Mouse (Mus musculus) mouse trophoblast stem cell (cell line): ENCODE data around the gene Pfdn2.
"Not testable (repeated sequence)": the region's sequence is repeated elsewhere in the genome, so short reads cannot be mapped to it uniquely, and the experiment has no call there.

ENCODE experiments used
- in situ Hi-C, 2 experiments: fragments of 300-500 bp; cut with MseI, MboI; formaldehyde crosslinking; loops; 2 replicates in 1 of 2; 3 replicates in 1 of 2; pipeline ENCODE4 v1.15.1; 2025

Pfdn2 gene

DNA sequence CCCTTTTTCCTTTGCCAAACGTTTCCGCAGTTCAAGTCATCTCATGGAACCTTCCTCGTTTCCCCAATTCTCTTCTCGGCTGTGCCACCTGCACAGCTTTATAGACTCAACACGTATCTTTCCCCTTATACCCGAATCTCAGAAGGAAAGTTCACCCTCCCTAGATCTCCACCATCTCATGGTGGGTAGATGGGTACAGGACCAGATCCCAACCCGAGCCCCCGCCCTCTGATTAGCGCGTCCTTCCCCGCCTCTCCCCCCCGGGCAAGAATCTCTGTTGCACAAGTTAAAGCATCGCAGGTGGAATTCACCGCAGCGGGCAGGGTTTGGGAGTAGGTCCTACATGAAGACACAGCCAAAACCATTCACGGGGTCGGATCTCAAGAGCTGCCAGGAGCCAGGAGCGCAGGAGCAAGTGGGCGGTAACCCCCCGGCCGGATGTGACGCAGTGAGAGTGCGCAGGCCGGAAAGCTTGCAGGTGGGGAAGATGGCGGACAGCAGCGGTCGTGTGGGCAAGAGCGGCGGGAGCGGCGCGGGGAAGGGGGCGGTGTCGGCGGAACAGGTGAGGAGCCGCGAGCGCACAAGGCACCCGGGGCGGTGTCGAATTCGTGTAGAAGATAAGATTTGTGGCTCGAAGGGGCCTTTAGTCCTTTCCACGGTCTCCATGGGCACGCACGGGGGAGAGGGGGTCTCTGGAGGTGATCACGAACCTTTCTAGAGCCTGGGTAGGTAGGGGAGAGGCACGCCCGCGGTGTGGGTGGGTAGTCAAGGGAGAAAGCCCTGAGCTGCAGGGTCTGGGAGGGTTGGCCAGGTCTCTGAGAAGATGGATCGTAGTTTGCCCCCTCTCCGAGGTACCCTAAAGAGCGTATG is at the start of gene Pfdn2, which contains the start of gene Nit1:
Gene Pfdn2, plus strand, starts transcription at position 446 of the 870 bp plus-strand sequence.
Gene Nit1, minus strand, starts transcription at position 422 of the 870 bp plus-strand sequence.
- in situ Hi-C loops, result no loop called here

DNA sequence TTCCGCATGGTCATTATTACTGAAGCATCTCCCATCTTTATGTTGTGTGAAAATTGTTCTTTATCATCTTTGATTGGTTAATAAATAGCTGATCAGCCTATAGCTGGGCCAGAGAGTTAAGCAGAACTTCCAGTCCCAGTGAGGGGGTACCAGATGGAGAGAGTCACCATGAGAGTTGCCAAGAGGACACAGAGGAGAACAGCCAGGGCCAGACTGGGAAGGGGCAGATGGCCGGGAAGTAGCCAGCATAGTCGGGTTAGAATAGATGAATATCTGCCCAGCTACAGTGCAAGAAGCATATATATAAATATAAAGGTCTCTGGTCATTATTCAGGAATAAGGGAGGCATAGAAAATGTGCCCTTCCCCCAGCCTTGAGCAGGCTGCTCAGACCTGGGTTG is 47.2 kb upstream of the Pfdn2 start:
- in situ Hi-C loops, result no loop called here

DNA sequence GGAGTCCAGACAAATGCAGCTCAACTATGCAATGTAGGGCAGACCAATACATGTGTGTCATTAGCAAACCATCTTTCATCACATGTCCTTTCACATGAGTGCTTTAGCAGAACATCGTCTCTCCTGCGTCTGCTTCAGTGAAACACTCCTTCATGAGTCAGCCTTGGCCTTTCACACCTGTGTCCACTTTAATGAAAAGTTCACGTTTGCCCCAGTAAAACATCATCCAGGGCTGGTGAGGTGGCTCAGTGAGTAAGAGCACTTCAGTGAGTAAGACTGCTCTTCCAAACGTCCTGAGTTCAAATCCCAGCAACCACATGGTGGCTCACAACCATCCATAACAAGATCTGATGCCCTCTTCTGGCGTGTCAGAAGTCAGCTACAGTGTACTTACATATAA is 39.3 kb upstream of the Pfdn2 start:
- in situ Hi-C loops, result not testable (repeated sequence)

DNA sequence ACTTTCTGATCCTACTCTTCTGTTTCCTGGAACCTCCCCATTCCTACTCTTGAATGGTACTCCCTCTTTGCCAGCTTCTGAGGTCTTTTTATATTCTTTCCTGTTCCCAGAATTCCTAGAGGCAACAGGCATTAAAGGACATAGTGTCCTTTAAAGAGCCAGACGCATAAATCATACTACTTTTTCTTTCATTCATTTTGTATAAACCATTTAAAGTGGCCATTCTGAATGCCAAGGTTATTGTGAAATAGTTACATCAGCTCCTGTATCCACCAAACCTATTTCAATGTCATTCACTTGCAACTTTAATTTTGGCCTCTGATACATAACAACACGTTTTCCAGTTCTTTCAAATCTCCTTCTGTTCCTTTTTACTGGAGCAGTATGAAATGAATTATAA is 36.1 kb upstream of the Pfdn2 start:
- in situ Hi-C loops, result no loop called here

DNA sequence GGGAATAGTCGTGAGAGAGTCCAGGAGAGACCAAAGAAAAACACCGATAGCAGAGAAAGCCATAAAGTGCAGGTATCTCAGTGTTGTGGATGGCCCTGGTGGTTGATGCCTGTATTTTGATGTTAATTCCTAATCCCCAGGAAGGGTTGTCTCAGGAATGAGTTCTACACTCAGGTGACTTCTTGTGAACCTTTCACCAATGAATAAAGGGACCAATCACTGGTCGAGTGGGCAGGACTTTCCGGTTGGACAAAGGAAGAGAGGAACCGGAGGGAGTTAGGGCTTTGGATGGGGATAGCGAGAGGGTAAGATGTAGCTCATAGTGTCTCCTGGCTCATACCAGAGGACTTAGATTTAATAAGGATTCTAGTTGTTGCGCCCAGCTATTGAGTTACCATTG is 25.7 kb upstream of the Pfdn2 start:
- in situ Hi-C loops, result no loop called here

DNA sequence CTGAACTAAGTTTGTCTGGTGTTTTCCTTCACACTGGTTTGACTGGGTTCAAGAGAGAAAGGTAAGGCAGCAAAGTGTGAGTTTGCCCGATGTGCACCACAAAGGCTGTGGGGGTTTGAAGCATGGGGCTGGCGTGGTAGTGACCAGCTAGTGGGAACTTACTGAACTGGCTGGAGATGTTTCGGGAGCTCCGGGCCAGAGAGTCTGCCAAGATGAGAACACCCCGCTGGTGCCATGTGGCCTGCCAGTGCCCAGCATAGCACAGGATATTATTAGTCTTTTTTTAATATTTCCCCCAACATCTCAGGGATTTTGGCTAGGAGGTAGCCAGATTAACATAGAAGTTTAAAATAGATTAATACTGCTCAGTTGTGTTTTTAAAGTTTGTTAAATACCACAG is 25.3 kb upstream of the Pfdn2 start:
- in situ Hi-C loops, result no loop called here

DNA sequence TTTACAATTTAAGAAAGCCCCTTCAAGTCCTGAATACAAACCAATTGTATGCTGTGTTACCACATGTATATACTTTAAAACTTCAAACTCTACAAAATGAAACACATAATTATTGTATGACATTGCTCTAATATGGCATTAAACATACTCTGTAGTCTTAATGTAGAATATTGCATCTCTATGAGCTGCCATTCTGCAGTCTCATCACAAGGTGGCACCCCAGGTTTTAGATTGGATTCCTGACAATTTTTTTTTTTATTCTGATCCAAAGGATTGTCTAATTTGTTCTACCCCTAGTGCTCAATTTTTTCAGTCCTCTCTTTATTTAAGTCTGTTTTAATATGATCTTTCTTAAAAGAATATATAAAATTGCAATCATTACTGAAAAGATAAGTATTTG is 24.1 kb upstream of the Pfdn2 start:
- in situ Hi-C loops, result no loop called here

DNA sequence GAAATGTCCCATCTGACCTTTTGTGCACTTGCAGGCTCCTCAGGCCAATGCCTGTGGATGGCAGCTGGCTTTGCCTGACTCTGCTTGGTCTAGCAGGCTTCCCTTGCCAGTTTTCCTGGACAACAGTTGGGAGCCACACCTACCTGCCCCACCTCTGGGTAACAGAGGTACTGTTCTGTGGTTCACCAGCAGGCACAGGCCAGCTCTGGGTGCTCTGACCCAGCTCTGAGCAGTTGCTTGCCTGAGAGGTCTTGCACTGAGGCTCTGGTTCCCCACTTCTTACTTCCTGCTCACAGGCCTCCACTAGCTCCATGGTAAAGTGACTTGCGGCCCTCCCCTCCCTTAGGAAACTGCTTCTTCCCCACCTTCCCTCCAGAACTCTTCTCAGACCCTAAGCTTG is 23.5 kb upstream of the Pfdn2 start:
- in situ Hi-C loops, result no loop called here

DNA sequence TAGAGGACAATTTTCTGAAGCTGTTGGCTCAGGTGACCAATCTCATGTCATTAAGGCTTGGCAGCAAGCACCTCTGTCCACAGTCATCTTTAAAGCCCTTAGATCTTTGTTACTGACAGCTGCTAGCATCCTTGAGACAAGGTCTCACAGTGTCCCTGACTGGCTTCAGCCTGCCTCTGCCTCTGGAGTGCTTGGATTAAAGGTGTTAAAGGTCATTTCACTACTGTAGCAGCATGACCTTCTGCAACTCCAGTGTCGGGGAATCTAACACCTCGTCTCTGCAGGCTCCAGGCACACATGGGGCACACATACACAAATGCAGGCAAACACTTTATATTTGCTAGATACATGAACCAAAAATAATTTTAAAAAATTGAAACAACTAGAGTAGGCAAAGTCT is 19.9 kb upstream of the Pfdn2 start:
- in situ Hi-C loops, result no loop called here

DNA sequence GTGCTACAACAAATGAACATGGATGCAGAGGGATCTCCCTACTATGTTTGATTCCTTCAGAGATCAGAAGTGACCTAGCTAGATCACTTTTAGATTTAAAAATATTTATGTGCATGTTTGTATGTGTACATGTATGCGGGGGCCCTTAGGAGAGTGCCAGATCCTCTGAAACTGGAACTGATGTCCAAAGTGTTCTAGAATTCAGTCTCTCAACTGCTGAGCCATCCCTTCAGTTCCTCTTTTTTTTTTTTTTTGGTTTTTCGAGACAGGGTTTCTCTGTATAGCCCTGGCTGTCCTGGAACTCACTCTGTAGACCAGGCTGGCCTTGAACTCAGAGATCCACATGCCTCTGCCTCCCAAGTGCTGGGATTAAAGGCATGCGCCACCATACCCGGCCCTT is 18.9 kb upstream of the Pfdn2 start:
- in situ Hi-C loops, result not testable (repeated sequence)

DNA sequence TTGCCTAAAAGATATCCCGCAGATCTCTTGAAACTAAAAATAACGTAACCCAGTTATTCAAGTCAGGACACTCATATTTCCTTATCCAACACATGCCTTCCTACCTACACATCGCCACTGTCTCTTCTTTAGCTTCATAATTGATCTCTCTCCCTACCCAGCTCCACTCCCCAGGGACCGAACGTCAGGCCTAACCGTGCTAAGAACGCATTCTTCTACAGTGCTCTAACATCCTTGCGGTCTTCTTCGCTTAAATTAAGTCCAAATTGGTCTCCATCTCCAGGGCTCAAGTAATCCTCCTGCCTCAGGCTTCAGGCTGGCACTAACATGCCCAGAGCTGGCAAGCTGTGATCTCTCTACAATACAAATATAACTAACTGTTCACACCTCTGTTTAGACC is 17.2 kb upstream of the Pfdn2 start:
- in situ Hi-C loops, result no loop called here

DNA sequence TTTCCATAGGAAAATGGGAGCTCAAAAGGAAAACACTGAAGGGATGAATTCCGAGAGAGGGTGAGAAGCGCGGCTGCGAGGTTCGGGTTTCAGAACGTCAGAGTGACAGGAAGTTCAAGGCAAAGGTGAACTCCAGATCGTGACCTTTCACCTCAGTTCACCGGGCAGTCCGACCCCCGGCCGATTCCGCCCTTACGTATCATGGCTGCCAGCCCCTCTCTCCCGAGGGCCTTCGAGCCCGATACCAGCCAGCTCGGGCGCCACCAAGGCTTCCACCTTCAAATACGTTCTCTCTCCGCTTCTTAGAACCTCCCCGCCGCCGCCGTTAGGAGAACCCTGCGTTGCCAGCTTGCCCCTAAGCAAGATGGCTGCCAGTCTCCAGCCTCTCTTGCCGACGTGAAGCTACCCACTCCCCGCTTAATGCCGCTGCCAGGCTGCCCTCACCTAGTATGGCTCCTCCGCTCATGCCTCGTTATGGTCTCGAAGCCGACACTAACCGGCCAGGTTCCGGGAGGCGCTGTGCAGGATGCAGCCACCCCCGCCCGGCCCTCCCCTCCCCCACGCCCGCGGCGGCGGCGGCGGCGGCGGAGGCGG is 16.5 kb upstream of the Pfdn2 start, which contains the start of gene Dedd:
Gene Dedd, plus strand, starts transcription at position 307 of the 594 bp plus-strand sequence.
- in situ Hi-C loops, result no loop called here

DNA sequence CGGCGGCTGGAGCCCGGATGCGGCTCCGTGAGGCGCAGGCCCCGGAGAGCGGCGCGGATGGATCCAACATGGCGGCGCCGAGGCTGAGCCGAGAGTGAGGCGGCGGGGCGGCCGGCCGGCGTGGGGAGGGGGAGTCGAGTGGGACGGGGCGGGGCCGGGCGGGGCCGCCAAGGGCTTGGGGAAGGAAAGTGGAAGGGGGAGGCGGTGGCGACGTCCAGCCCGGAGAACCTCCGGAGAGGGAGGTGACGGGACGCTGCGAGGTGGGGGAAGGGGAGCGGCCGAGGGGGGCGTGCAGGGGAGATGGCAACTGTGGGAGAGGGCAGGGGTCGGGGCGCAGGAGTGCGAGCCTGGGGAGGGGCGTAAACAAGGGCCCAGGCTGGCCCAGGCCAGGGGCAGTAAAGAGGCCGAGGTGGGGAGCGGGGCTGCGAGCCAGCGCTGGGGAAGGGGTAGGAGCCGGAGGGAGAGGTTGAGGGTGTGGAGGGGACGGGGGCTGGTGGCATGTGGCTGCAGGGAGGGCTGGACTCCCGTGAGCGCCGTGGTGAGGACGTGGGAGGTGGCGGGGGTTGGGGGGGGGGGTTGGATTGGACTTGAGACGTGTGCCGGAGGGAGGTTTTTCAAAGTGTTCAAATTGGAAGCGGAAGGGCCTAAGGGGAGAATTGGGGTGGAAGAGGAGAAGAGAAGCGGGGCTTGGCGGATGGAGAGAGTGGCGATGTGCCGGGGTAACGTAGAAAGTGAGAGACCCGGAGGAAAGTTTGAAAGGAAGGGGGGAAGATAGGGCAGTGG is 15.8 kb upstream of the Pfdn2 start:
- in situ Hi-C loops, result no loop called here

DNA sequence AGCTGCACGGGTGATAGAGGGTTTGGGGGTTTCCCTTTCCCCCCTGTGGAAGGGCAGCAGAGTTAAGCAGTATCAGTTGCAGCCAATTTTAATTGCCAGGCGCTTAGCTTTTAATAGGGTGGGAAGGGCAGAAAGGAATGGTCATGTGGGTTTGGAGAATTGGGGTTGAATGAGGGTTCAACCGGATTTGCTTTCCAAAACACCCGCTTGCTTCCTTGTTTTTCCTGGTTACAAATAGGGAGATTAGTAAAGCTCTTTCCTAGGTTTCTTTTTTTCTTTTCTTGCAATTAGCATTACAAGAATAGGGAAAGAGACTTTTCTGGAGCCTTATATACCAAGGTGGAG is 15.3 kb upstream of the Pfdn2 start:
- in situ Hi-C loops, result no loop called here

DNA sequence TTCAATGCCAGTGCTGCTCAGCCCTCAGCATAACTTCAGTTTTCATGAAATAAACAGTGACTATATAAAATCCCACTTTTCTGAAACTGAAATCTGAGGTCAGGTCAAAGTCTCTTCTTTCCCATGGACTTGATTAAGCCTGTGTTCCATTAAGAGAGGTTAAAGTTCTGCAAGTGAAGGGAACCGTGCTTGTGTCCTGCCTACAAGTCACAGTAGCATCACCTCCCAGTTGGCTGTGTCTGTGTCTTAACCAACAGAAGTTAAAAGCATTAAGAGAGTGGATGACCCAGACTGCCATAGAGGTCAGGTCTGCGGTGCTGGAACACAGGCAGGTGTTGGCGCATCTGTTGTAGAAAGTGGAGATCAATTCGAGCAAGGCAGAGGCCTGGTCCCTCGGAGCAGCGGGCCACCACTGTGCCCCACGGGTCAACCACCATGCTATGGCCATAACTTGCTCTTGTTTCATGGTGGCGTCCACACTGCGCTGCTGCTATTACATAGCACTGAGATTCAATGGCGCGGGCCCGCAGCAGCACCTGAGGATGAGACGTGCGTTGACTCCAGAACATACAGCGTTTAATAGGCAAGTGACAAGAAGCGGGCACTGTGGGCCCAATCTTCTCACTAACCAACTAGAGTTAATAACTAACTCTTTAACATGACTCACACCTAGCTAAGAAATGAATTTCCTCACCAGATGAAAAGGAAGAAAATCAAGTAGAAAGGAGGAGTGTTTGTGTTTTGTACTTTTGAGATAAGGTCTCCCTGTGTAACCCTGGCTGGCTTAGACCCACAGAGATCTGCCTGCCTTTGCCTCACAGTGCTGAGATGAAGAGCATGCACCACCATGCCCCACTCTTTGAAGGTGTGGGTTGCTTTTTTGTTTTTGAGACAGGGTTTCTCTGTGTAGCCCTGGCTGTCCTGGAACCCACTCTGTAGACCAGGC is 2.9 kb upstream of the Pfdn2 start:
- in situ Hi-C loops, result no loop called here

DNA sequence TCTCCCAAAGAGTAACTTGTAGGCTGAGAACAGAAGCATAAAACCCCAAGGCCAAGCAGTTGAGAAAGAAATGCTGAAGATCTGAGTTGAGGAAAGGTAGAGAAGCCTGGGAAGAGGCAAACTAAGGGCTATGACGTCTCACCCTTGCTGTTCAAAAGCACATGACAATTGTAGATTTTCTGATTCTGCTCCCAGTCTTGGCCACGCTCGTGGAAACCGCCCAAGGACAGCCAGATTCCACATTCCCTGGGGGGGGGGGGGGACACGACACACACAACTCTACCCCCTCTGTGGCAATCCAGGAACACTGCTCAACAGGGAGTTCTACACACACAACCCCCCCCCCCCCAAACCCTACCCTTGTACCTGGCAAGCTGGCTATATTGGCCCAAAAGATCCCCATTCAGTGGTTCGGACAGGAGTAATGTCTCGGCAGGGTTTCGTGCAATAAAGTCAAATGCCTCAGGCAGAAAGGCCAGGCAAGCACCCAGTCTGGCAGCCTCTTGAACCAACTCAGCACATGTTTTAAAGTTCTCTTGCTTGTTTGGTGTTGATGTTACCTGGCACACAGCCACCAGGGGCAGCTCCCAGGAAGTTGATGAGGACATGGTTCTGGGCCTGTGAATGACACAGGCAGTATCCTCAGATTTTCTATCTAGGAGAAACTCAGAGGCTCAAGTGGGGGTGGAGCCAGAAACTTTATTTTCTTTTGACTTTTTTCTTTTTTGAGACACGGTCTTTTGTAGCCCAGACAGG is 1.4 kb upstream of the Pfdn2 start:
- in situ Hi-C loops, result no loop called here

DNA sequence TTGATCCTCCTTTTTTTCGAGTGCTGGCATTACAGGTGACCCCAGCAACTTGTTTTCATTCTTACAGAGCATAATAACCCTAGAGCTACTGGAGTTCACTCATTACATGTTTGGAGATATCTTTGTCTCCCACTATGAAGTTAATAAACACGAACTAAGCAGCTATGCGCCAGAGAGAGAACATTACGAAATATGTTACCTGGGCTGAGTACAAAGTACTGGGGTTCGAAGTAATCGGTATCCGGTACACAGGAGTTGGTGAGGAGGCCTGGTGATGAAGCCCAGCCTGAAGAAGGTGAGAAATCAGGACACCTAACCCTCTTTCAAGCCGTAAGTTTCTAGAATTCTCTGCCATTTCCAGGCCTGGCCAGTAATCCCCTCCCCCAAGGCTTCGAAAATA is 755 bp upstream of the Pfdn2 start:
- in situ Hi-C loops, result no loop called here

DNA sequence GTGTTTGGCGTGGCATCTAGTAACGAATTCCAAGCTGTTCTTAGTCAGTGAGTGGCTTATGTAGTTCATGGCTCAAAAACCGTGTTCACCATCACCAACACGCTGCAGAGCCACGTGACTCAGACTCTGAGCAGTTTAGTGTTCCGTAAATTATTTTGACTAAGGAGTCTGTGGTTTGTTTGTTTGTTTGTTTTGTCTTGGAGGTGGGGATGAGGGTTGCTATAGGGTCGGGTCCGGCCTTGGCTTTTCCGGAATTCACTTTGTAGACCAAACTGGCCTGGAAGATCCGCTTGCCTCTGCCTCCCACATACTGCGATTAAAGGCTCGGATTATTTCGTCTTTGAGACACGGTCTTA is 603 bp downstream of the Pfdn2 start:
- in situ Hi-C loops, result no loop called here

DNA sequence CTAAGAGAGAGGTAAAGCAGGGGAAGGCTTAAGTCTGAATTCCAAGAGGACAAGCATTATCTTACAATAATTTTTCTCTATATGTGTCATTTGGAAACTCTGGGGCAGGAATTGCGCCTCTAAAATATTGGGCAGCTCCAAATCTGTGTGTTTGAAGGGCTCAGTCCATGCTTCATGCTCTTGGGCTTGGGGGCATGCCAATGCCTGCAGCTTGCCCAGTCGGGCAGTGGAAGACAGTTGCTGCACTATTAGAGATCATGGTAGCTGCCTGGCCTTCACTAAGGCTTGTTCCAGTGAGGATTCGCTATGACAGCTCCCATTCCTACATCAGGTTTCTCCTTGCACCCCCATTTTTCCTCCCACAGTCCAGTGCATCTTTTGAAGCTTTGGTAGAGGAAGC is 3.2 kb downstream of the Pfdn2 start:
- in situ Hi-C loops, result no loop called here

DNA sequence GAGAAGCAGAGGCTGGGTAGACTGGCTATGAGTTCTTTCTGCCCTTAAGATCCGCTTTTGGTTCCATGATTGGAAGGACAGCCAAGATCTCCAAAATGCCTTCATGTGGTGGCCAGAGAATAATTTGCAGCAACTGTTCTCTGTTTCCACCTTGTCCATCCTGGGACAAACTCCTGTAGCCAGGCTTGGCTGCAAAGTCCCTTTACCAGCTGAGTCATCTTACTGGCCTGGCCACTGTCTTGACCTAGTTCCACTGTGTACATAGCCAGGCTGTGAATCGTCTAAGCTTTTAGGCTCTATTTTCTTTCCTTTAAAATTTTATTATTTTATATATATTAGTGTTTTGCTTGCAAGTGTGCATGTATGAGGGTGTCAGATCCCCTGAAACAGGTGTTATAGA is 3.7 kb downstream of the Pfdn2 start:
- in situ Hi-C loops, result no loop called here

DNA sequence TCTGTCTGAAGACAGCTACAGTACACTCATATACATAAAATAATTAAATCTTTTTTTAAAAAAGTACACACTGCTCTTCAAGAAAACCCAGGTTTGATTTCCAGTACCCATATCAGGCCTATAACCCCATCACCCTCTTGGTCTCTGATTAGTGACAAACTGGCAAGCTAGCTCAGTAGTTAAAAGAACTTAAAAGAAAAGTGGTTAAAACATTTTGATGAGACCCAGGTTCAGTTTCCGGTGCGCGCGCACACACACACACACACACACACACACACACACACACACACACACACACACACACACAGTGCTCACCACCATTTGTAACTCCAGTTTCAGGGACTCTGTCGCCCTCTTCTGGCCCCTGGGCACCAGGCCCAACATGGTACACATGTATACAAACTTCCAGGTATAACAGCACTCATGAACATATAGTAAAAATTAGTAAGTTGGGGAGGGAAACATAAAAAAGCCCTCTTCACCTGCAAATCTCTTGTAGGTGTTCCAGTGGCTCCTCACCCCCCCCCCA is 10.4 kb downstream of the Pfdn2 start:
- in situ Hi-C loops, result no loop called here
